Mouse (Mus musculus): Measurements from ENCODE around the gene Slc6a18.
"Not testable (repeated sequence)": the region's sequence is repeated elsewhere in the genome, so short reads cannot be mapped to it uniquely, and the experiment has no call there.

Slc6a18 gene

DNA sequence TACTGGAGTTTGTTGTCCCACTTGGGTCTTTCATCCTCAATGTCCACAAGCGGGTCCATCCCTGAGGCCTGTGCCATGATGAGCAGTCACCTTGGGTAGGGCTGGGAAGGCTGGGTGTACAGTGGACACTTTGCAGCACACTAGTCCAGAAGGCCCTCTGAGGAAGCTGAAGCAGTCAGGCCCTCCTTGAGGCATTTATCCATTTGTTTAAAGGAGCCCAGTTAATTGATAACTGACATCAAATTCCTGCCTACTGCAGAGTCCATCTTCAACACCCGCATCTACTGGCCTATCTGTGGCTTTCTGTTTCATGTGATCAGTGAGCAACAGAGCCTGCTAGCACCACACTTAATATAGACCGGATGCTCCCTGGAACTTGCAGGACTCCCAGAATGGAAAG is at the start of gene Slc6a18:
Gene Slc6a18 (minus strand): TSS at position 171 of the 400 bp plus-strand sequence.
- DNase-seq = no peak

DNA sequence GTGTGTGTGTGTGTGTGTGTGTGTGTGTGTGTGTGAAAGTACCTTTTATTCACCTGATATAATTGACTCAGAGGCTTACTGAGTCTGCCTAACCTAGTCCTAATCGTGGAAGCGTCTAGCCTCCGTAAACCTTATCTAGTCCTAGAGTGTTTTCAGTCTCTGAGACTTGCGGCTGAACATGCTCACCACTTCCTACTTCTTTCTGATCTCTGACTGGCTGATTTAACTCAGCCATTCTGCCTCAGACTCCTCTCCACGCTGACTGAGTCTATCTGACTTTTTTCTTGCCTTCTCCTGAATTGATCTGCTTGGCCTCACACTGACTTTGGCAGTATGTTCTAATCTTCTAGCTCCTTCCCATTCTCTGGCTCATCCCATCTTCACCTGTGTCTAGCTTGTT is 47.5 kb upstream of the Slc6a18 start:
- no peak for DNase-seq

DNA sequence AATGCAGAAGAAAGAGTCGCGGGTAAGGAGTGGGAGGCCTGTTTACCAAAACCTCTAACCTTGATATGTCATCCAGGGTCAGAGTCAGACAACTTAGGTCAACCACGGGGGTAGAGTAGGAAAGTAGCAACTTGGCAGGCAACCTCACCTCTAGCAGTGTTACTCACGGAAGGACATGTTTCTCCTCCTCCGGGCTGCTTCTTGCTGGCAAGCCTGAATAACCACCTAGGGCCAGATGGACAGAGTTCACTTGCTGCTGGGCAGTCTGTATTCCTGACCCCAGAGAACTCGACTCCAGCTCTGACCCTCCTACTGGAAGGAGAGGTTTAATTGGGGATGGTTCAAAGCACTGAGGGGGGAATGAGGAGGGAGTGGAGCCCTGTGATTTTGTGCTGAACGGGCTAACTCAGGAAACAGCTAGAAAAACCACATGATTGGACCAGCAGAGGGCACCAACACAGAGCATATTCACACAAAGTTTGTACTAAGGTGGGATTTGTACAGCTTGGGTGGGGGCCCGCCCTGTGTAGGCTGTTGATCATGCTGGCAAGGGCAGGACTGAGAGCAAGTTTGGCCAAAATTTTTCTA is 45.4 kb upstream of the Slc6a18 start:
- peak; percentile 19 to 37 for DNase-seq

DNA sequence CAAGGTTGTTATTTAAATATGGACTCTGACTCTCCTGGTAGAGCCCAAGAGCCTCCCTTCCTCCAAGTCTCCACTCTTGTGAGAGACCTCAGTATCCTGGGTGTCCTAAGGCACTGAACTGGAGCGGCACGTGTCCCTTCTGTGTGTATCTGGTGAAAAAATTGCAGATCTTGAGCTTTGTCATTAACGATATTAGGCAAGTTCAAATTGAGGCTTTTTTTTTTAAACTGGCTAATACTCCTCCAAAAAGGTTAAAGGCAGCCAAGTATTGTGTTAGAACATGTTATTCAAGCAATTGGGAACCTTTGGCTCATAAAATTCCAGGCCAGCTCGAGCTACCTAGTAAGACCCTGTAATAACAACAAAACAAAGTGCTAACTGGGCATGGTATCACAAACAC is 42.4 kb upstream of the Slc6a18 start:
- no peak for DNase-seq

DNA sequence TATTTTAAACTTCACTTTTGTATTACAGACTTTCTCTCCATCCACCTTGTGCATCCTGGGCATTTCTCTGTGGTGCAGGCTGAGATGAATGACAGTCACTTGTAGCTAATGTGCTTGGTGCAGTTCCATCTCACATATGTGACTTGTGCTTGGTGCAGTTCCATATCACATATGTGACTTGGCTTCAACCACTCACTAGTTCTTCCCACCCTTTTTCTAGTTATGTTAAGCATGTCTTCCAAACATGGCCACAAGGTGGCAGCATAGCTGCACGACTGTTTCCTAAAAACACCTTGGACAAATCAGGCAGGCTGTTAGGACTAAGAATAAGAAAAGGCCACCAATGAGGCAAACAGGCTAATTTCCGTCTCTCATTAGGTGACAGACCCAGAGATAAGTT is 40.4 kb upstream of the Slc6a18 start:
- DNase-seq = peak; percentile 81 to 83

DNA sequence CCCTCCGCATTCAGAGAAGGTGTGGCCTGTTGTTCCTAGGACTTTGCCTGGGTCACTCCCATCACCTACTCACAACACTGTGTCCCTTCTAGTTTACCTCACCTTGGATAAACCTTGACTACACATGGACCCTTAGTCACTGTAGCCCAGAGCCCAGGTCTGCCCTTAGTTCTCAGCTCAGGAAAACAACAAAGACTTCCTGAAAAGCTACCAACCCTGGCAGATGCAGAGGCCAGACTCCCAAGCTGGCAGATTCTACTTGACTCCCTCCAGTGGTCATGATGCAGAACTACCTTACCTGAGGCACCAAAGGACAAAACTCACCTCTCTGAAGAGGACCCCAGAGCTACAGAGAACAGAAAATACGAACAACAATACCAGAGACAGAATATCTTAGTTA is 36.2 kb upstream of the Slc6a18 start:
- peak in 1 of 2 experiments; percentile 15 for DNase-seq

DNA sequence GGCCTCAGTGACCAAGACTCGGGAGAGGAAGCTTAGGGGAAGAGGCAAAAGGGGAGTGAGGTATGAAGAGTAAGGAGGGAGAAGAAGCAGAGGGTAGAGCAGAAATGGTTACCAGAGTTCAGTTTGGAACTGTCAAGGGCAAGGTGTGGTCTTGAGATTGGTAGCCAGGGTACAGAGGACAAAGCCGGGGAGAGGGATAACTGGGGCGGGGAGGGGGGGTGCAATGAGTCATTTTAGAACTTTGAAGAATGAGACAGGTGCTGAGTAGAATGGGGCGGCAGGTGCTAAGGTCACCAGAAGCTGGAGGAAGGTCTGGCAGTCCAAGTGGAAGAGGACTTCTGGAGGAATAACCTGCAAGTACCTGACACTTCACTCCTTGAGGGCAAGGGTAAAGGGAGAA is 35.4 kb upstream of the Slc6a18 start:
- DNase-seq = no peak

DNA sequence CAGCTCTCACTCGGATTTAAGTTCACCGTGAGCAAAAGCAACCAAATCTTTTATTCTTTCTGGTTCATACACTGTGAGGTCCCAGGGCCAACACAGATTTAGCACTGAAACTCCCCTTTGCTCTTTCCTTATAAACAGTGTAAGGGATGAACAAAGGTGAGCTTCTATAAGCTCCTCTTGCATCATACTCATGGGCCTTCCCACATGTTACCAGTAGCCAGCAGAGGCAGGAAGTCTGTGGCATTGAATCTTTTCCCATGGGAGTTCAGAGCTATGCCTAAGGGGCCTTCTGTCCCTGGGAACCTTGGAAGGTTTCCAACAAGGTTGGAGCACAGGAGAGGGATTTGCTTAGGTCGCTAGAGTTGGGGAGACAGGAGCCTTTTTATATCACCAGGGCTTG is 34.4 kb upstream of the Slc6a18 start:
- DNase-seq = no peak

DNA sequence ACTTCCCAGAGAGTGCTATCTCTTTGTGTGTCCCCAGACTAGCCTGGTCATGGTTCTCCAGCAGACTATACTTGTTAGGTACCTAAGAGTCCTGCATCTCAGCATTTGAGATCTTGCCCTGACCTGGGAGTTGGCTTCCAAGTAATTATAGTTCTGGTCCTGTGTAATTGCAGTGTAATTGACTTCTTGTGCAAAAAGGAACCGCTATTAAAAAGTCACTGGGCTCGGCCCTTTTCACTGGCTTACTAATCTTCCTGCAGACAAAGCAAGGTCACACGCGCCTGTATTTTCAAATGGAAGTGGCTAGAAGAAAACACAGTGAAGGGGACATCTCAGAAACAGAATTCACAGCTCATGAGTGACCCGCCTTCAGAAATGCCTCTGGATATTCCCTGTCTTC is 34.0 kb upstream of the Slc6a18 start:
- no peak for DNase-seq

DNA sequence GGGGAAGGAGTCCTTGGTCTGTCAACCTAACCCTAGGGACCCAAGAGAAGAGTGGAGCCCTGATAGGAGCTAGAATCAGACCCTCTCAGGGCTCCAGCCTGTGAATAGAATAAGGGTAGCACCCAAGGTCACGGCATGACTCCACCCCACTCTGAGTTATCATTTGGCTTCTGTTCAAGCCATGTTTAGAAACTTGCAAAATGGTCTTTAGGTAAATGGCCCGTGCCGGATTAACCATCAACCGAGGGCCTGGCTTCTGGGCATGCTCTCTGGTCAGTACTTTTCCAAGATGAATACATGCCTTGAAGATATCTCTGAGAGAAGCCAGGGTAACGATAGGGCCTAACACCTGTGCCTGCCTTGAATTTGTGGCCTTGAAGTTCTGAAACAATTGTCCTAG is 33.4 kb upstream of the Slc6a18 start:
- no peak for DNase-seq

DNA sequence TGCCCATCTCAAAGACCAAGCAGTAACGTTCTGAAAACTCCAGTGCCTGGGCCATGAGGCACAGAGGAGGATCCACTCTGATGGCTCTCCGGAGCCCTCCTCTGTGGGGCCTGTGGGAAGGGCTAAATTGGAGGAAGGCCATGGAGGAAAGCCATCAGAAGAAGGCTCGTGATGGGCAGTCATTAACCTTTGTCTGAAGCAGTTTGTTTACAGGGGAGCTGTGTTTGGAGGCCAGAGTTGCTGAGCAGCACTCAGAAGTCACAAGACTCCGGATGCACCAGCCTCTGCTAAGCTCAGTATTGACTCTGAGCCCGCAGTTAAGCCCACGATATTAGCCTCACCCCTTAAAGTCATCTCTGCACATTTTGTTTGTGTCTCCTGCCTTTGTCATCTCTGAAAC is 31.7 kb upstream of the Slc6a18 start:
- DNase-seq = no peak

DNA sequence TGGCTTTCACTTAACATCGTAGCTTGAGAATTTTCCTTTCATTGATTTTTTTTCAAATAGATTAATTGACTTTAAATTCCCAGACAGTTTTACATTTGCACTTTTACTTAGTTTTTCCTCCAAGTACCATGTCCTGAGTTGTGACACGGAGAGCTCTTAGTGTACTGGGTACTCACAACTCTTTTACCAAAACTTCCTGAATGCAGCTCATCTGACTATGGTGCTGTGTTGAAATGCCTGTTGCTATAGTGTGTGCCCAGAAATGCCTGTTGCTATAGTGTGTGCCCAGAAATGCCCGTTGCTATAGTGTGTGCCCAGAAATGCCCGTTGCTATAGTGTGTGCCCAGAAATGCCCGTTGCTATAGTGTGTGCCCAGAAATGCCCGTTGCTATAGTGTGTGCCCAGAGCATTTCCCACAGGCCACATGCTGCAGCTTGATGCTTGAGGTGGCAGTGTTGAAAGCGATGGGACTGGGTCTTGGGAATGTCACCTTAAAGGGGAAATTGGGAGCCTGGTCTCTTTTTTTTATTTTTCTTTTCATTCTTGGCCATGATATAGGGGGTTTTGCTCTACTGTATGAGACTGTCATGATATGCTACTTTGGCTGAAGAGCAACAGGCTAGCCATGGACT is 27.0 kb upstream of the Slc6a18 start, which contains the start of gene Slc6a19:
Gene Slc6a19 (minus strand): TSS at position 172 of the 632 bp plus-strand sequence.
- no peak for DNase-seq

DNA sequence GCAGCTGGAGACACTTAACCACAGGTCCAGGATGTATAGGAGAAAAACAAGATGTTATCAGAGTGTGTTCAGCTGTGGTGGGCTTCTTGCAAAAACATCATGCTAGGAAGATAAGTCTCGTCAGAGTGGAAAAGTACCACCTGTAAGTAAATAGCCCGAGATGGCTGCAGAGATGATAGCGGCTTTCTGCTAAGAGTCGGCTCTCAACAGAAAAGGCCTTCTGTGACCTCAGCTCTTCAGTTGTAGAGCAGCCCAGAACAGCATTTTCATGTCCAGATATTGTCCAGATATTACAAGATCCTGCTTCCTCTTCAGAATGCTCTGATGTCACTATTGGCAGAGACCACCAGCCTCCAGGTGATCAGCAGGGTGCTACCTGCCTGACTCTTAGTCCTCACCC is 25.7 kb upstream of the Slc6a18 start:
- DNase-seq = not testable (repeated sequence)

DNA sequence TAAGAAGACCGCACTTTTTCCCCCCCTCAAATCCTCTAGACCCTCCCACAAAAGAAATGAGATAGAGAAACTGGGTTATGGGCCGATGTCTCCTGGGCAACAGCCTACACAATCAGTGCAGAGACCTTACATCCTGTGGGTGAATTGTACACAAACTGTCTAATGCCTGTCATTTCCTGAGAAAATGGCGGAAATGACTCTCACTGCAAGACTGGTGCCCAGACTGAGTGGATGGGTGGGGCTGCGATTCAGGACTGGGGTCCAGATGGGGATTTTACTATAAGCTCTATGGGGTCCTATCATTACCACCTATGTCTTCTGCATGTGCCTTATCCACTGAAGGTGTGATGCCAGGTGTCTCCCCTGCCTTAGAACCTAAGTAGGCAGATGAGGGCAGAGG is 25.0 kb upstream of the Slc6a18 start:
- peak; percentile 30 to 33 for DNase-seq

DNA sequence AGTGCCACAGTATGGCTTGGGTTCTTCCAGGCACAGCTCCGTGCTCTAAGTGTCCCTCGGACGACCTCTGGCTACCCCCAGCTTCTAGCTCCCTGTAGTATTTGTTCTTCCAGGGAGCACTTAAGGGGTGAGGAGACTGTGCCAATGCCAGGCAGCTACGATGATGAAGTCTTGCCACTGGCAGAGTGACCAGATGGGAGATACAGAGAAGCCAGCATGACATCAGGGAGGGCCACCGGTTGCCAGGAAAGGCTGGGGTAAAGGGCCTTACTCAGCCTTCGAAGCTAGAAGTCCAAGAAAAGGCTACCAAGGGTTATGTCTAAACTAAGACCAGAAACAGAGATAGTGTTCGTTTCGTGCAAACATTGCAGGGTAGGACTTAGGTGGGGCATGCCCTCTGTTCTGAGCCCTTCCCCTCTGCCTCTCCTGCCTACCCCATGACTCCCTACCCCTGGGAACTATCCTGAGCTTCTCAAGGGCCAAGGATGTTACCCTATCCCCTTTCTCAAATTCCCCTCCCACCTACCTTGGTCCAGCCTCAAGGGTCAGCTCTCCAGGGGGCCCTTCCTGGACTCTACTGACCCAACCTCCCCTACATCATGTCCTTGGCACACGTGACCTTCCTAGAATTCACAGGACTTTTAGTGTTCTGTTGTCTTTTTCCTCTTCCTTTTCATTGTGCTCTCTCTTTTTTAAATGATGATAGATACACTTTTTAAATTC is 23.5 kb upstream of the Slc6a18 start:
- no peak for DNase-seq

DNA sequence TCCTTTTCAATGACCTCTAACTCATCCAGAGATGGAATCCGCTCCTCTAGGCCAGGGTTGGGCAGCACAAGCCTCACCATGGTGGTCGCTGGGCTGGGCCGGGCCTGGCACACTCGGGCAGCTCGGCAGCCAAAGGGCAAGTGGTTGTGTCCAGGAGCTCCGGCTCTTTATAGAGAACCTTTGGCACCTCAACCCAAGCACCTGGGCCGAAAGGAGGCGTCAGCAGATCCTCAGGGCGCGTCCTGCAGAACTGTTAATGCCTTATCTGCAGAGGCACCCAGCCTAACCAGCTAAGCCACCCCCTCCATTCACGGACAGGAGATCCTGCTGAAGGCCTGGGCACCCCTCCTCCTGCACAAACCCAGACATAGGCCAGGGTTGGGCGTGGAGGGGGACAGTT is 22.7 kb upstream of the Slc6a18 start:
- no peak for DNase-seq

DNA sequence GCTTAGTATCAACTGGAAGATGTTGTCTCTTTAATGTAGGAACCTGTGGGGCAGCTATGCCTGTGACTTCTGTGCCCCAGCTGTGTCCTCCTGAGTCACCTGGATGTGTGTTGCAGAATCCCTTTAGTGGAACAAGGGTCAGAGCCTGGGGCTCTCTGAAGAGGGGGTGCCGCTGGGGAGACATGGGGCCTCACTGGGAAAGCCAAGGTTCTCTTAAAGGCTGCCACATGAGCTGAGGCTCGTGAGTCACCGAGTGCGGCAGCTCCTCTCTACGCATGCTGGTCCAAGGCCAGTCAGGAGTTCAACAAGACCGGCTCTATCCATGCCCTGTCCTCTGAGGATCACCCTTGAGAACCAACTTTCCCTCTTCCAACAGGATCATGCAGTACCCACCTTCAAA is 21.9 kb upstream of the Slc6a18 start:
- no peak for DNase-seq

DNA sequence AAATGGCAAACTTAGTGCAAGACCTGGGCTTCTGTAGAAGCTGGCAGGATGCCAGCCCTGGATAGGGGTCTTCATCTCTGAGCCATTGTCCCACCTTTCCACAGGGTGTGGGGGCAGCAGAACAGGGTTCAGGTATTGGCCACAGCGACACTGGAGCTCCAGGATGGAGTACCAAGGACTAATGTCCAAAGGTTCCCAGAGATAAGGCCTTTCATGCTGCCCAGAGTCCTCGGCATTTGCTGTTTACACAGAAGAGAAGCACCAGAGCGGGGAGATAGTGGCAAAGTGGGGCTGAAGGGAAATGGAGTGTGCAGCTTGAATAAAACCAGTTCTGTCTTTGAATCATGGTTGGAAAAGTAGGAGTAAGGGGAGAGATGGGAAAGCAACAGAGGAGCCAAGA is 18.7 kb upstream of the Slc6a18 start:
- DNase-seq = no peak

DNA sequence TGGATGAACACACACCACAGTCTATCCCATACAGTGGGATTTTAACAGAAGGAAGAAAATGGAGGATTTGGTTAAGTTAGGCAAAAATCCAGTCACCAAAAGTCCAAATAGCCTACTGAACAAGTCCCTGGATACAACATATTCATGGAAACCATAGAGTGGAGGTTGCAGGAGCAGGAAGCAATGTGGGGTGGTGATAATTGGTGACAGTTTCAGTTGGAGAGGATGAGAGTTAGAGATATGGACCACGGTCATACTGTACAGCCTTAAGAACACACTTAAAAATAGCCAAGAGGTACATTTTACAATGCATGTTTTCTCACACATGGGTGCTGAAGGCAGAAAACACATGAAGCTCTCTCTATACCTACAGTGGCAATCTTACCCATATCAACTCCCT is 17.1 kb upstream of the Slc6a18 start:
- DNase-seq = no peak

DNA sequence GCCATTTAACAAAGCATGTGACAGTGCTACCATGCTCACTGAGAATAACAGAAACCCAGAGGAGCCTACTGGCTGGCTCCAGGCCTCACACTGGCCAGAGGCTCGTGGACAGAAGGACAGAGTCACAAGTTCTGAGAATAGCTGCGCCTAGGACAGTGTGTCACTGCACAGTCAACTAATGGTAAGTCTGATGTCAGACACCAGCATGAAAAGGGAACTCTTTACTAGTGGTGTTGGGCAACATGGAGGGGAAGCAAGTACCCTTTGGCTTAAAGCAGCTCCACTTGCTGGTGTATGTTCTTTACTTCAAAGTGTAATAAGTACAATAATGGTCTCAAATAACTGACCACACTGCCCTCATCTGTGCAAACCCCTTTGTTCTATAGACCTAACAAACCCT is 15.5 kb upstream of the Slc6a18 start:
- no peak for DNase-seq

DNA sequence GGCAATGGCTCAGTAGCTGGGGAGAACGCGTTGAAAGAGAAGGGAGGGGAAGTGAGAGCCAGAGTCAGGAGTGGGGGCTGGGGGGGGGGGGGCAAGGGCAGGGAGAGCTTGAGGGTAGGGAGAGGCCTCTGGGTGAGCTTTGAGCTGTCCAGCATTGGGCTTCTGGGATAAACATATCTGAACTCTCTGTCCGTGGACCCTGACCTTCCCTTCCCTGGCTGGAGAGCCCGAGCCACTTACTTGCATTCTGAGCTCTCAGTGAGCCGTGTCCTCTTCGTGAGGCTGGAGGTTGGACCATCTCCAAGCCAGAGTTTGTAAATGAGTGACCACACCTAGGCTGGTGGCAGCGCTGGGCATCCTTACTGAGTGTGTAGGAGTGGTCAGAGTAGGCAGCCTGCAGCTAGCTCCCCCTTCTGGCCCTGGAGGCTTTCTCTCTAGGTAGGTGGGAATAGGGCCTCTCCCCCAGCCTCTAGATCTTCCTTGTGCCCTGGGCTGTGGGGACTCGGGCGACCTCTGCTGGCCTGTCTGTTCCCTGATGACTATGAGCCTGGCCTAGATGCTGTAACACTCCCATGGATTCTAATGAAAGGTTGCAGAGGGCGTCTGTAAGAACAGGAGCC is 14.5 kb upstream of the Slc6a18 start:
- peak; percentile 52 to 54 for DNase-seq

DNA sequence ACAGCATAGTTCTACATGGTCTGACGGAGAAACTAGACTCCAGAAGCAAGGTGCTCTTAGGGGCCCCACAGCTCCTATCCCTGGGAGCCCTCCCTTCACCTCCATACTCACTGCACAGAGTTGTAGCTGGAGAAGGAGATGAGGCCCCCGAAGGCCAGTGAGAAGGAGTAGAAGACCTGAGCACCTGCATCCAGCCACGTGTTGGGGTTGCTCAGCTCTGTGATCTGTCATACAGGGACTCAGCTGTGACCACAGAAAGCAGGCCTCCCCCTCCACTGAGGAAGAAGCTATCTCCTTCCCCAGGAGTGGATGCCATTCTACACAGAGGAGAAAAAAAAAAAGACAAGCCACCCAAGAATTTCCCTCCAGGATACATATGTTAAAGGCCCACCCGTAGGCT is 11.1 kb upstream of the Slc6a18 start:
- DNase-seq = no peak

DNA sequence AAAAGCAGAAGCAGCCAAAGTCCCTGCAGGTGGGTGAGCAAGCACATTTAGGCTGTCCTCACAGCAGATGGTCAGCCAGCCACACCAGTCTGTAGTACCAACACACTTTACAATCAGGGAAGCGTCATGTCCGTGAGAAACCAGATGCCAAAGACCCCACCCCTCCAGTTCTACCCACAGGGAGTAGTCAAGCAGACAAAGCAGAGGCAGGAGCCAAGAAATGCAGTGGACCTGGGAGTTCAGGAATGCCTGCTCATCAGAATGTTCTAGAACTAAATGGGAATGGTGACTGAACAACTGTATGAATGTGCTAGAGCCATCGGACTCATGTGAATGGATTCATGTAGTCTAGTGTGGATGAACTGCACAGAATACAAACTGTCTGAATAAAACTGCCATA is 9.8 kb upstream of the Slc6a18 start:
- no peak for DNase-seq

DNA sequence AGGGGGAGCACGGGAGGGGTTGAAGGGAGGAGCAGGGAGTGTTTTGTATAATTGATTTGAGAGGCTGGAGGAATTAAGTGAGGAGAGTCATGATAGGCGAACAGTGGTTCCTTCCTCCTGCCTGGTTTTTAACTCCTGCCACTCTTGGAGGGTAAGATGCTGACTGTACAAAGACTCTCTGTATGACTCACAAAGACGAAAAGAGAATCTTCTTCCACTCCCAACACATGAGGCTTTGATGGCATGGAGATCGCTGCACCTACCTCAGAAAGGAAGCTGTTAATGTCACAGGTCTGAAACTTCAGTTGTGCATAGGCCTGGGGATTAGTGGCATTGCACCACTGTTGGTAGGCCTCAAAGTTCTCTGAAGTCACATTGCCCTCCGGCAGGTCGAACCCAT is 7.7 kb upstream of the Slc6a18 start:
- no peak for DNase-seq
